18 mouse cellular contexts compared by ENCODE assay signal in genomic region chr9:67495350-67495749, GRCm38 (mm10).
DNase-seq lines count a peak whose midpoint lies in the region; ATAC-seq and TF ChIP-seq lines count a peak whose summit lies in the region.
"Had no signal": no experiment of that assay in that cellular context is flagged by ENCODE, and none has a peak within 500 bp of the region (broad histone marks: within the 10 kb centered on the region; RNA-seq: fewer than 3 reads in every experiment).

No protein-coding gene starts in this region.

- peaks cover 32% of the 10 kb centered on the region for H3K4me1 ChIP-seq in heart, embryonic 12.5 days (replicated peaks)
- peaks cover 17% of the 10 kb centered on the region for H3K4me1 ChIP-seq in heart, embryonic 10.5 days
- peaks cover 9% of the 10 kb centered on the region for H3K4me1 ChIP-seq in hindbrain, postnatal 0 days (ENCODE audit: insufficient read depth, low read length)
- H3K4me1 ChIP-seq in hindbrain, embryonic 12.5 days: peaks cover 16% of the 10 kb centered on the region

- 0 out of 2 replicates have a peak, but pooled peaks have one; percentile 51 for ATAC-seq in heart, embryonic 12.5 days (ENCODE audit: insufficient number of reproducible peaks, low FRiP score)
- no peak for ATAC-seq in hindbrain, postnatal 0 days
- ATAC-seq in hindbrain, embryonic 12.5 days (ENCODE audit: low FRiP score): no peak
- ATAC-seq: forebrain, embryonic 16.5 days; intestine, postnatal 0 days; midbrain, embryonic 16.5 days had no signal

- 13% methylated on average over 3 of the region's 3 CpGs for WGBS in heart, embryonic 12.5 days
- 15% methylated on average over 3 of the region's 3 CpGs for WGBS in heart, embryonic 10.5 days
- WGBS in hindbrain, postnatal 0 days: 41% methylated on average over 3 of the region's 3 CpGs
- WGBS in hindbrain, embryonic 12.5 days: 64% methylated on average over 3 of the region's 3 CpGs

- no peaks in the 10 kb centered on the region for H3K9me3 ChIP-seq in heart, embryonic 12.5 days (replicated peaks)
- no peaks in the 10 kb centered on the region for H3K9me3 ChIP-seq in heart, embryonic 10.5 days
- no peaks in the 10 kb centered on the region for H3K9me3 ChIP-seq in hindbrain, postnatal 0 days (ENCODE audit: low read length)
- H3K9me3 ChIP-seq in hindbrain, embryonic 12.5 days (replicated peaks): no peaks in the 10 kb centered on the region
- H3K9me3 ChIP-seq: neural tube, embryonic 12.5 days had no signal

- peak overlapping the region; percentile 33; the same call in 1 of the 2 replicates for H3K27ac ChIP-seq in heart, embryonic 12.5 days (ENCODE audit: poor library complexity, severe bottlenecking)
- no peak overlapping the region for H3K27ac ChIP-seq in heart, embryonic 10.5 days
- H3K27ac ChIP-seq in hindbrain, postnatal 0 days: peak overlapping the region; percentile 41; the same call in 1 of the 2 replicates
- no peak overlapping the region for H3K27ac ChIP-seq in hindbrain, embryonic 12.5 days
- H3K27ac ChIP-seq: neural tube, embryonic 12.5 days had no signal

- no peaks in the 10 kb centered on the region for H3K36me3 ChIP-seq in heart, embryonic 12.5 days
- no peaks in the 10 kb centered on the region for H3K36me3 ChIP-seq in heart, embryonic 10.5 days
- no peaks in the 10 kb centered on the region for H3K36me3 ChIP-seq in hindbrain, postnatal 0 days (ENCODE audit: insufficient read depth, low read length)
- no peaks in the 10 kb centered on the region for H3K36me3 ChIP-seq in hindbrain, embryonic 12.5 days
- H3K36me3 ChIP-seq: neural tube, embryonic 12.5 days had no signal

- H3K4me2 ChIP-seq in heart, embryonic 12.5 days: no peak overlapping the region
- no peak overlapping the region for H3K4me2 ChIP-seq in hindbrain, postnatal 0 days (ENCODE audit: low read depth, low read length)
- no peak overlapping the region for H3K4me2 ChIP-seq in hindbrain, embryonic 12.5 days (replicated peaks)
- H3K4me2 ChIP-seq: neural tube, embryonic 12.5 days had no signal

- no peak for DNase-seq in heart, embryonic 10.5 days (ENCODE audit: low spot score)
- no peak for DNase-seq in hindbrain, postnatal 0 days (ENCODE audit: low spot score)
- DNase-seq in MN1 (ENCODE audit: low spot score): peak; percentile 27
- DNase-seq in adrenal gland, postnatal 14 days: peak; percentile 48
- DNase-seq in lung, postnatal 25 days (ENCODE audit: low spot score): no peak
- DNase-seq in layer of hippocampus, adult 9-10 months (ENCODE audit: low spot score): no peak
- DNase-seq: cerebellum, adult 9-10 months; embryo, embryonic 11 days; kidney, postnatal 14 days; liver; lung, adult 18-20 months; right cerebral cortex, adult 18-20 months had no signal

- no peaks in the 10 kb centered on the region for H3K27me3 ChIP-seq in heart, embryonic 12.5 days (replicated peaks)
- H3K27me3 ChIP-seq in heart, embryonic 10.5 days (ENCODE audit: insufficient read depth, poor library complexity, severe bottlenecking): no peaks in the 10 kb centered on the region
- H3K27me3 ChIP-seq in hindbrain, postnatal 0 days (ENCODE audit: insufficient read depth, low read length): no peaks in the 10 kb centered on the region
- no peaks in the 10 kb centered on the region for H3K27me3 ChIP-seq in hindbrain, embryonic 12.5 days
- H3K27me3 ChIP-seq: neural tube, embryonic 12.5 days had no signal

- TF ChIP-seq CTCF in hindbrain, postnatal 0 days (IDR thresholded peaks at IDR 0.05; ENCODE audit: low read depth): no peak

- H3K9ac ChIP-seq in heart, embryonic 12.5 days: no peak overlapping the region
- no peak overlapping the region for H3K9ac ChIP-seq in hindbrain, postnatal 0 days (replicated peaks; ENCODE audit: low read length)
- H3K9ac ChIP-seq in hindbrain, embryonic 12.5 days: no peak overlapping the region
- H3K9ac ChIP-seq: neural tube, embryonic 12.5 days had no signal

- H3K4me3 ChIP-seq in heart, embryonic 12.5 days: no peak overlapping the region
- no peak overlapping the region for H3K4me3 ChIP-seq in heart, embryonic 10.5 days
- H3K4me3 ChIP-seq in hindbrain, postnatal 0 days (ENCODE audit: low read length): no peak overlapping the region
- H3K4me3 ChIP-seq in hindbrain, embryonic 12.5 days: no peak overlapping the region
- H3K4me3 ChIP-seq: neural tube, embryonic 12.5 days had no signal

Comparison
In these comparisons a context has a peak if more than half of its experiments do, and no peak if none do; other contexts are left out.
1. H3K27ac ChIP-seq: peak in heart, embryonic 12.5 days (single experiment) and hindbrain, postnatal 0 days (single experiment); none in heart, embryonic 10.5 days (single experiment) and hindbrain, embryonic 12.5 days (single experiment).
2. DNase-seq: peak in MN1 (single experiment) and adrenal gland, postnatal 14 days (single experiment); none in heart, embryonic 10.5 days (single experiment), hindbrain, postnatal 0 days (single experiment), lung, postnatal 25 days (single experiment) and layer of hippocampus, adult 9-10 months (single experiment).